Mouse (Mus musculus) lung, postnatal 0 days (tissue): ENCODE measurements around the gene Aamp. TPM values are rescaled to one million over a fixed set of nuclear protein-coding genes. Genes with fewer than 3 reads are reported as not detected.

Experiments
- ATAC-seq: fragments of 200-750 bp; cut with Nextera tagmentation; 2 replicates; pipeline ENCODE4 v1.8.0; 2017; ENCODE audit warnings: moderate library complexity
- DNase-seq: peaks from one replicate; pipeline ENCODE4 v3.0.0-alpha.2; 2016; ENCODE audit warnings: low spot score
- H3K27ac ChIP-seq: fragments of 300-500 bp; sonication (generic); 2 replicates; pipeline ENCODE4 v1.5.1; 2014; ENCODE audit warnings: antibody characterized with exemption, mild to moderate bottlenecking, low read length, mixed read lengths
- H3K27me3 ChIP-seq: fragments of 300-500 bp; sonication (generic); replicated peaks from 2 replicates; pipeline ENCODE4 v1.6.1; 2014; ENCODE audit warnings: low read length, mixed read lengths; ENCODE audit not compliant: insufficient read depth
- H3K36me3 ChIP-seq: fragments of 300-500 bp; sonication (generic); 2 replicates; pipeline ENCODE4 v1.6.1; 2014; ENCODE audit warnings: low read length, mixed read lengths; ENCODE audit not compliant: insufficient read depth
- H3K4me1 ChIP-seq: fragments of 300-500 bp; sonication (generic); 2 replicates; pipeline ENCODE4 v1.6.1; 2014; ENCODE audit warnings: antibody characterized with exemption, low read depth, low read length, mixed read lengths; ENCODE audit not compliant: insufficient read depth
- H3K4me2 ChIP-seq: fragments of 300-500 bp; sonication (generic); replicated peaks from 2 replicates; pipeline ENCODE4 v1.6.1; 2014; ENCODE audit warnings: low read depth, mild to moderate bottlenecking, low read length, moderate library complexity, mixed read lengths
- H3K4me3 ChIP-seq: fragments of 300-500 bp; sonication (generic); 2 replicates; pipeline ENCODE4 v1.5.1; 2014; ENCODE audit warnings: low read depth, low read length
- H3K9ac ChIP-seq: fragments of 300-500 bp; sonication (generic); replicated peaks from 2 replicates; pipeline ENCODE4 v1.6.1; 2014; ENCODE audit warnings: low read depth, mild to moderate bottlenecking
- H3K9me3 ChIP-seq: fragments of 300-500 bp; sonication (generic); 2 replicates; pipeline ENCODE4 v1.6.1; 2016; ENCODE audit warnings: low read length, mixed read lengths
- CTCF ChIP-seq: IDR thresholded peaks from 2 replicates; pipeline ENCODE4 v1.5.1; 2016; ENCODE audit warnings: antibody characterized with exemption, mild to moderate bottlenecking
- EP300 ChIP-seq: IDR thresholded peaks from 2 replicates; pipeline ENCODE4 v1.6.1; 2016; ENCODE audit warnings: antibody characterized with exemption, mild to moderate bottlenecking, control low read depth
- WGBS: fragments of 180-500 bp; shearing (Covaris S2); extraction: QIAGEN DNeasy Blood & Tissue Kit; methylation state at CpG from one replicate; pipeline ENCODE4 v1.1.7; 2014; 5-methylcytosine and 5-hydroxymethylcytosine counted together
- polyA plus RNA-seq: library from polyadenylated mRNA; unstranded; fragments of >200 nt; fragmentation: Nextera tagmentation; extraction: Ambion mirVana; gene quantifications from 2 replicates; pipeline ENCODE4 v1.2.1, GENCODE M21; 2015

Aamp gene
- polyA plus RNA-seq, 1 experiment from 2014 or later: 214 TPM

GRCm38 (mm10) chr1:74302835-74303234 lies 18.3 kb upstream of the Aamp start:
- H3K4me1 ChIP-seq: peaks cover 51% of the 10 kb centered on the region
- H3K9me3 ChIP-seq: no peaks in the 10 kb centered on the region
- WGBS: 54% methylated on average over 2 of the region's 2 CpGs
- H3K36me3 ChIP-seq: no peaks in the 10 kb centered on the region
- H3K27ac ChIP-seq: peak overlapping the region; percentile 99
- peak overlapping the region; percentile 87 for H3K4me3 ChIP-seq
- ATAC-seq (no peak), DNase-seq (peak; percentile 28)
- H3K9ac ChIP-seq: peak overlapping the region; percentile 97
- H3K4me2 ChIP-seq: peak overlapping the region; percentile 67
- no peaks in the 10 kb centered on the region for H3K27me3 ChIP-seq
- TF ChIP-seq EP300 (no peak), CTCF (no peak)

DNA sequence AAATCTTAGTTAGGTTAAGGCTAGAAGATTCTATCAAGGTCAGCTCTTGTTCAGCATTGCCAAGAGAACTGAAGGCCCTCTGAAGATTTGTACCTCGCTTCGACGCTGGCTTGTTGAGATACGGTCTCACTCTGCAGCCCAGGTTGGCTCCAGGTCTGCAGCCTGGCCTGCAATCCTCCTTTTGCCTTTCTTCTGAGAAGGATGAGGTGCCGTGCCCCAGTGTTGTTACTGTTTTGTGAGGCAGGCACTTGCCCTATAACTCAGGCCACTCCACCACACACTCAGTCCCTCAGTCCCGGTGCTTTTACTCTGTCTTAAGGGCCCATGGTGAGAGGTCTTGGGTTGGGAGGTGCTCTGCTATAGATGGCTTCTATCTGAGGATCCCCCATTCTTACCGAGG lies 17.7 kb upstream of the Aamp start:
- no peaks in the 10 kb centered on the region for H3K9me3 ChIP-seq
- no peak for TF ChIP-seq EP300
- no peak for TF ChIP-seq CTCF
- ATAC-seq (no peak), DNase-seq (no peak)
- no peaks in the 10 kb centered on the region for H3K27me3 ChIP-seq
- peak overlapping the region; percentile 97; the same call in 1 of the 2 replicates for H3K9ac ChIP-seq
- H3K36me3 ChIP-seq: no peaks in the 10 kb centered on the region
- peak overlapping the region; percentile 67 for H3K4me2 ChIP-seq
- peak overlapping the region; percentile 99 for H3K27ac ChIP-seq
- peaks cover 57% of the 10 kb centered on the region for H3K4me1 ChIP-seq
- 78% methylated on average over 7 of the region's 7 CpGs for WGBS
- peak overlapping the region; percentile 87 for H3K4me3 ChIP-seq

DNA sequence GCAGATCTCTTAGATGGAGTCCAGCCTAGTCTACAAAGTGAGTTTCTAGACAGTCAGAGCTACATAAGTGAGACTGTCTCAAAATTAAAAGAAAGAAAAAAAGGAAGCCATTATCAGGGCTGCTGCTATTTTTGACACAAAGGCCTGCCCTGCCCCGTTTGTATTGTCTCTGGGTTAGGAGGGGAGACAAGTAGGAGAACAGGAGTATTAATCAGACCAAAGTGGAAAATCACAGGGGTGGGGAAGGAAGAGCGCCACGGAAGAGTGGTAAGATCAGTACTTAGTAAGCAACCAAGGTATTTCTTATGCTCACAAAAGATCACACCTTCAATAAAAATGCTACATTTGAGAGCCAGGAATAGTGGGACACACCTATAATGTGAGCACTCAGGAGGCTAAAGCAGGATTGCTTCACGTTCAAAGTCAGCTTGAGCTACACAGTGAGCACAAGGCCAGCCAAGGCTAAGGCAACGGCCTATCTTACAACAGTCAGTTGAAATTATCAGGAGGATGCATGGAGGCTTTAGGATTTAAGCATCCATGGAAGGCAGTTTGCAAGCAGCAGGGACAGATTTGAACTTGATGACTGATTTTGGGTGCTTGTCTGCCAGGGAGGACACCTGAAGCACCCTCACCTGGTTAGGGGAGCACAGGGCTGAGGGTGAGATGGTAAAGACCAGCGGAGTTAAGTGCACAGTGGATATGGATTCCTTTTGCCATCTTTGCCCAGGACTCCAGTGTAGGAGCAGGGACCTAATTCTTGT lies 16.0 kb upstream of the Aamp start:
- H3K4me2 ChIP-seq: peak overlapping the region; percentile 22; the same call in 1 of the 2 replicates
- H3K4me1 ChIP-seq: peaks cover 71% of the 10 kb centered on the region
- H3K9ac ChIP-seq: no peak overlapping the region
- no peak overlapping the region for H3K4me3 ChIP-seq
- H3K27me3 ChIP-seq: no peaks in the 10 kb centered on the region
- H3K36me3 ChIP-seq: no peaks in the 10 kb centered on the region
- no peaks in the 10 kb centered on the region for H3K9me3 ChIP-seq
- H3K27ac ChIP-seq: peak overlapping the region; percentile 99
- peak; percentile 82 for DNase-seq
- no peak for TF ChIP-seq CTCF
- TF ChIP-seq EP300: peak; percentile 79
- ATAC-seq: no peak
- 42% methylated on average over 6 of the region's 6 CpGs for WGBS

DNA sequence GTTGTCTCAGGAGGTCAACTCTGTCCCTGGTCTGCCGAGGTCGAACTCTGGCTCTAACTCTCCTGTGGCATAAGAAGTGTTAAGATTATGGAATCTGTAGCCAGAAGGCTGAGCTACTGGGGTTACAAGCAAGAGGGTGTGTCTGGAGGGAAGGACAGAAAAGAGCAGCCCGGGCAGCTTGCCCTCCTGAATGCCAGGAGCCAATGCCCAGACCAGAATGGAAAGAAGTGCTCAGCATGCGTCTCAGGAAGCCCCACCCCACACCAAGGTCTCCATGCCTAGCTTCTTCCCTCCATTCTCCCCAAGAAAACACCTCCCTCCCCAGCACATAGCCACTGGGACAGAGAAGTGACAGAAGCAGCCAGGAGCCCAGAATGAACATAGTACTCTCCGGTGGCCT lies 14.5 kb upstream of the Aamp start:
- Histone ChIP-seq H3K27me3 (no peaks in the 10 kb centered on the region), H3K27ac (peak overlapping the region; percentile 99), H3K4me1 (peaks cover 83% of the 10 kb centered on the region), H3K9me3 (no peaks in the 10 kb centered on the region), H3K4me3 (no peak overlapping the region), H3K9ac (no peak overlapping the region), H3K36me3 (0 out of 2 replicates have a peak, but pooled peaks cover under 1% of the 10 kb centered on the region), H3K4me2 (peak overlapping the region; percentile 25)
- DNase-seq (peak; percentile 84), ATAC-seq (no peak)
- TF ChIP-seq CTCF: no peak
- TF ChIP-seq EP300: no peak; the same call in 1 of the 2 replicates
- 40% methylated on average over 5 of the region's 5 CpGs for WGBS

- DNase-seq (no peak), ATAC-seq (no peak)
- no peaks in the 10 kb centered on the region for H3K9me3 ChIP-seq
- H3K4me1 ChIP-seq: peaks cover 88% of the 10 kb centered on the region
- TF ChIP-seq CTCF (no peak), EP300 (no peak)
- 0 out of 2 replicates have a peak, but pooled peaks cover 7% of the 10 kb centered on the region for H3K36me3 ChIP-seq
- H3K4me3 ChIP-seq: no peak overlapping the region
- peak overlapping the region; percentile 99 for H3K27ac ChIP-seq
- H3K4me2 ChIP-seq: no peak overlapping the region
- 0 out of 2 replicates have a peak overlapping the region, but pooled peaks have one; percentile 20 for H3K9ac ChIP-seq
- WGBS: 59% methylated on average over 5 of the region's 5 CpGs
- H3K27me3 ChIP-seq: no peaks in the 10 kb centered on the region
Measured at GRCm38 (mm10) chr1:74298157-74298750, 13.7 kb upstream of the Aamp start.

DNA sequence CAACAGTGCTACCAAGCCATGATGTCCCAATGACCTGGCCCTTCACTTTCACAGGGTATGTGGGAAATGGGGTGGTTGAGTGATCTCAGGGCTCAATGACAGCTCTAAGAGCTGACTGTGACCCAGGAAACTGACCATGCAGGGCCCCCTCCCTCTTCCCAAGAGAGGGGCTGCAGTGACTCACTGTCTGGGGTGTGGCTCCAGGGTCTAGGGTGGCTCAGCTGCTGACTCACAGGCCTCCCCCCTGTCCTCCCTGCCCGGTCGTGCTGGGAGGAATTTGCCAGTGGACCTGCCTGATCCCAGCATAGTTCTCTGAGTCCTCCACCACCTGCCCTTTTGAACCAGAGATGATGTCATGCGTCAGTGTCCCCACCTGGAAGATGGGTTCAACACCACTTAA lies 12.7 kb upstream of the Aamp start:
- no peak for TF ChIP-seq CTCF
- peak; percentile 70 for TF ChIP-seq EP300
- Histone ChIP-seq H3K36me3 (peaks cover 16% of the 10 kb centered on the region; the same call in 1 of the 2 replicates), H3K4me1 (peaks cover 79% of the 10 kb centered on the region), H3K4me2 (peak overlapping the region; percentile 59; the same call in 1 of the 2 replicates), H3K4me3 (no peak overlapping the region), H3K9me3 (no peaks in the 10 kb centered on the region), H3K27ac (peak overlapping the region; percentile 99), H3K9ac (0 out of 2 replicates have a peak overlapping the region, but pooled peaks have one; percentile 26), H3K27me3 (no peaks in the 10 kb centered on the region)
- ATAC-seq: peak; percentile 22
- DNase-seq: peak; percentile 87
- WGBS: 75% methylated on average over 1 of the region's 3 CpGs
